Mouse (Mus musculus) T-helper 17 cell (primary cell): ENCODE measurements at regions not wholly inside any gene's neighbourhood (a gene's known extent, or its start where the extent isn't known, plus 50 kb on each side); places are given as distances from the start of the nearest gene placed in this dataset.
"Not testable (repeated sequence)": the region's sequence is repeated elsewhere in the genome, so short reads cannot be mapped to it uniquely, and the experiment has no call there.

ENCODE experiments used
- in situ Hi-C, 2 experiments: fragments of 300-600 bp; cut with MboI, MseI; formaldehyde crosslinking; loops; 1 replicate in 1 of 2; 2 replicates in 1 of 2; pipeline ENCODE4 v1.15.1; 2025; ENCODE audit warnings: high pct_unique_total_duplicates in 2 of 2

- in situ Hi-C loops = no loop called here
Observed at GRCm38 (mm10) chr12:63031956-63032355, 1442.5 kb downstream of the Fscb start.

GRCm38 (mm10) chr12:63028218-63028617 is 1446.3 kb downstream of the Fscb start:
- in situ Hi-C loops = loop anchor here in 1 of 2 experiments (10.0 kb wide), 1 partner anchor 607 kb away; no protein-coding TSS in a partner anchor

- in situ Hi-C loops = not testable (repeated sequence)
Observed at GRCm38 (mm10) chr12:63010866-63011265, 1463.6 kb downstream of the Fscb start.
